Mouse (Mus musculus): ENCODE data around the gene Ksr1.
A peak's percentile ranks its signal among the peaks of the same experiment; 100 is the strongest.

Gene Ksr1

GRCm38 (mm10) chr11:79122556-79122955 lies 23.7 kb downstream of the Ksr1 start:
- DNase-seq (ENCODE audit: low spot score), result no peak

GRCm38 (mm10) chr11:79120087-79120486 lies 26.1 kb downstream of the Ksr1 start:
- DNase-seq (ENCODE audit: low spot score), result no peak

GRCm38 (mm10) chr11:79118918-79119377 lies 27.3 kb downstream of the Ksr1 start:
- no peak for DNase-seq (ENCODE audit: low spot score)

GRCm38 (mm10) chr11:79116665-79117064 lies 29.5 kb downstream of the Ksr1 start:
- peak; percentile 42 for DNase-seq (ENCODE audit: low spot score)

GRCm38 (mm10) chr11:79115659-79116058 lies 30.5 kb downstream of the Ksr1 start:
- no peak for DNase-seq (ENCODE audit: low spot score)

- no peak for DNase-seq (ENCODE audit: low spot score)
Measured at GRCm38 (mm10) chr11:79114061-79114460, 32.1 kb downstream of the Ksr1 start.

GRCm38 (mm10) chr11:79113397-79113796 lies 32.8 kb downstream of the Ksr1 start:
- no peak for DNase-seq (ENCODE audit: low spot score)

GRCm38 (mm10) chr11:79112559-79113302 lies 33.5 kb downstream of the Ksr1 start:
- DNase-seq (ENCODE audit: low spot score), result no peak

GRCm38 (mm10) chr11:79111864-79112558 lies 34.2 kb downstream of the Ksr1 start:
- no peak for DNase-seq (ENCODE audit: low spot score)

GRCm38 (mm10) chr11:79110446-79110845 lies 35.8 kb downstream of the Ksr1 start:
- DNase-seq (ENCODE audit: low spot score), result no peak

GRCm38 (mm10) chr11:79107934-79108333 lies 38.3 kb downstream of the Ksr1 start:
- DNase-seq (ENCODE audit: low spot score), result no peak

- no peak for DNase-seq (ENCODE audit: low spot score)
Measured at GRCm38 (mm10) chr11:79104998-79105397, 41.2 kb downstream of the Ksr1 start.

GRCm38 (mm10) chr11:79104538-79104937 lies 41.7 kb downstream of the Ksr1 start:
- no peak for DNase-seq (ENCODE audit: low spot score)

- DNase-seq (ENCODE audit: low spot score), result no peak
Measured at GRCm38 (mm10) chr11:79104096-79104495, 42.1 kb downstream of the Ksr1 start.

- no peak for DNase-seq (ENCODE audit: low spot score)
Measured at GRCm38 (mm10) chr11:79103461-79103869, 42.7 kb downstream of the Ksr1 start.

- no peak for DNase-seq (ENCODE audit: low spot score)
Measured at GRCm38 (mm10) chr11:79102280-79102679, 43.9 kb downstream of the Ksr1 start.

- DNase-seq (ENCODE audit: low spot score), result no peak
Measured at GRCm38 (mm10) chr11:79101568-79101967, 44.6 kb downstream of the Ksr1 start.

GRCm38 (mm10) chr11:79099032-79099431 lies 47.2 kb downstream of the Ksr1 start:
- no peak for DNase-seq (ENCODE audit: low spot score)

- no peak for DNase-seq (ENCODE audit: low spot score)
Measured at GRCm38 (mm10) chr11:79097736-79098135, 48.5 kb downstream of the Ksr1 start.

- DNase-seq (ENCODE audit: low spot score), result no peak
Measured at GRCm38 (mm10) chr11:79096673-79097072, 49.5 kb downstream of the Ksr1 start.

GRCm38 (mm10) chr11:79095713-79096112 lies 50.5 kb downstream of the Ksr1 start:
- DNase-seq (ENCODE audit: low spot score), result peak; percentile 69

- DNase-seq (ENCODE audit: low spot score), result no peak
Measured at GRCm38 (mm10) chr11:79094727-79095126, 51.5 kb downstream of the Ksr1 start.

GRCm38 (mm10) chr11:79093986-79094695 lies 52.1 kb downstream of the Ksr1 start:
- DNase-seq (ENCODE audit: low spot score), result no peak

Measured in embryo, embryonic 10.5 days (tissue).